Comparison of ENCODE assay signal across 28 mouse cellular contexts in genomic region chr13:74127571-74127970, GRCm38 (mm10). TPM values are rescaled to one million over a fixed set of nuclear protein-coding genes. Genes with fewer than 3 reads are reported as not detected.
A peak's percentile ranks its signal among the peaks of the same experiment; 100 is the strongest.
DNase-seq lines count a peak whose midpoint lies in the region; ATAC-seq and TF ChIP-seq lines count a peak whose summit lies in the region.
"Had no signal": no experiment of that assay in that cellular context is flagged by ENCODE, and none has a peak within 500 bp of the region (broad histone marks: within the 10 kb centered on the region; RNA-seq: fewer than 3 reads in every experiment).

No protein-coding gene starts in this region.

- peaks cover 12% of the 10 kb centered on the region for H3K27me3 ChIP-seq in kidney, embryonic 16.5 days (ENCODE audit: insufficient read depth, low read length)
- H3K27me3 ChIP-seq in kidney, postnatal 0 days (ENCODE audit: insufficient read depth, low read length), result no peaks in the 10 kb centered on the region
- no peaks in the 10 kb centered on the region for H3K27me3 ChIP-seq in thymus, adult 2 months (ENCODE audit: control insufficient read depth, insufficient read depth, low read length)

- TF ChIP-seq CTCF in kidney, postnatal 0 days (IDR thresholded peaks at IDR 0.05; ENCODE audit: low read depth), result no peak
- no peak for TF ChIP-seq CTCF in thymus, adult 2 months (IDR thresholded peaks at IDR 0.05; ENCODE audit: borderline replicate concordance, control insufficient read depth, extremely low read depth, insufficient read depth, low read length, poor library complexity)

- peak; percentile 55 for DNase-seq in kidney, adult 18-20 months
- DNase-seq in kidney, postnatal 0 days (ENCODE audit: low spot score), result no peak
- DNase-seq in kidney, postnatal 4 days, result peak; percentile 28 to 60
- no peak for DNase-seq in cerebellum, postnatal 25 days
- no peak for DNase-seq in layer of hippocampus, postnatal 14 days (ENCODE audit: low spot score in 2 of 2)
- no peak for DNase-seq in thymus, adult 2 months
- DNase-seq: adrenal gland, postnatal 10 days; cerebellum, adult 9-11 months; gastrocnemius, postnatal 14 days; layer of hippocampus, postnatal 36 days; left cerebral cortex, postnatal 4 days; liver, postnatal 0 days; lung, postnatal 36 days had no signal

- H3K4me2 ChIP-seq in kidney, embryonic 16.5 days (replicated peaks; ENCODE audit: low read depth, low read length), result no peak overlapping the region
- H3K4me2 ChIP-seq in kidney, postnatal 0 days (ENCODE audit: low read length), result no peak overlapping the region
- H3K4me2 ChIP-seq: embryonic facial prominence, embryonic 15.5 days; forebrain, embryonic 12.5 days; heart, embryonic 15.5 days; liver, embryonic 12.5 days; midbrain, embryonic 11.5 days; neural tube, embryonic 13.5 days had no signal

- H3K4me1 ChIP-seq in kidney, embryonic 16.5 days (ENCODE audit: insufficient read depth, low read length), result no peaks in the 10 kb centered on the region
- no peaks in the 10 kb centered on the region for H3K4me1 ChIP-seq in kidney, postnatal 0 days (replicated peaks; ENCODE audit: insufficient read depth, low read length)
- no peaks in the 10 kb centered on the region for H3K4me1 ChIP-seq in thymus, adult 2 months (replicated peaks; ENCODE audit: control insufficient read depth, insufficient read depth, low read length)
- H3K4me1 ChIP-seq: embryonic facial prominence, embryonic 10.5 days; embryonic facial prominence, embryonic 15.5 days; forebrain, embryonic 12.5 days; heart, embryonic 15.5 days; liver, embryonic 12.5 days; neural tube, embryonic 13.5 days had no signal

- no peaks in the 10 kb centered on the region for H3K36me3 ChIP-seq in kidney, embryonic 16.5 days (ENCODE audit: insufficient read depth, low read length)
- H3K36me3 ChIP-seq in kidney, postnatal 0 days (ENCODE audit: insufficient read depth, low read length), result no peaks in the 10 kb centered on the region
- no peaks in the 10 kb centered on the region for H3K36me3 ChIP-seq in thymus, adult 2 months (ENCODE audit: control insufficient read depth, insufficient read depth, low read length)
- H3K36me3 ChIP-seq: embryonic facial prominence, embryonic 10.5 days; embryonic facial prominence, embryonic 15.5 days; forebrain, embryonic 12.5 days; G1E; heart, embryonic 15.5 days; liver, embryonic 12.5 days; neural tube, embryonic 13.5 days had no signal

- TF ChIP-seq POLR2A in thymus, adult 2 months (IDR thresholded peaks at IDR 0.05; ENCODE audit: control insufficient read depth, extremely low read depth, insufficient read depth, low read length, poor library complexity), result no peak

- H3K4me3 ChIP-seq in kidney, embryonic 16.5 days (ENCODE audit: low read length), result no peak overlapping the region
- H3K4me3 ChIP-seq in kidney, postnatal 0 days (replicated peaks; ENCODE audit: low read depth, low read length), result no peak overlapping the region
- H3K4me3 ChIP-seq in thymus, adult 2 months (ENCODE audit: control insufficient read depth, insufficient read depth, low read length), result no peak overlapping the region
- H3K4me3 ChIP-seq: embryonic facial prominence, embryonic 10.5 days; embryonic facial prominence, embryonic 15.5 days; forebrain, embryonic 12.5 days; heart, embryonic 15.5 days; liver, embryonic 12.5 days; neural tube, embryonic 13.5 days had no signal

- no peak overlapping the region for H3K9ac ChIP-seq in kidney, embryonic 16.5 days (replicated peaks; ENCODE audit: low read length)
- H3K9ac ChIP-seq in kidney, postnatal 0 days (ENCODE audit: low read depth, low read length), result no peak overlapping the region
- H3K9ac ChIP-seq: embryonic facial prominence, embryonic 15.5 days; forebrain, embryonic 12.5 days; heart, embryonic 15.5 days; liver, embryonic 12.5 days; liver, postnatal 0 days; neural tube, embryonic 13.5 days had no signal

- no peaks in the 10 kb centered on the region for H3K9me3 ChIP-seq in kidney, embryonic 16.5 days (ENCODE audit: low read length)
- H3K9me3 ChIP-seq in kidney, postnatal 0 days (replicated peaks; ENCODE audit: low read length), result no peaks in the 10 kb centered on the region
- H3K9me3 ChIP-seq: embryonic facial prominence, embryonic 10.5 days; embryonic facial prominence, embryonic 15.5 days; forebrain, embryonic 12.5 days; G1E; heart, embryonic 15.5 days; liver, embryonic 12.5 days; neural tube, embryonic 13.5 days had no signal

- no peak overlapping the region for H3K27ac ChIP-seq in kidney, embryonic 16.5 days (ENCODE audit: low read length)
- no peak overlapping the region for H3K27ac ChIP-seq in kidney, postnatal 0 days
- no peak overlapping the region for H3K27ac ChIP-seq in thymus, adult 2 months (ENCODE audit: control insufficient read depth, insufficient read depth, low read length)
- H3K27ac ChIP-seq: embryonic facial prominence, embryonic 10.5 days; embryonic facial prominence, embryonic 15.5 days; forebrain, embryonic 12.5 days; heart, embryonic 15.5 days; liver, embryonic 12.5 days; neural tube, embryonic 13.5 days had no signal

- ATAC-seq in kidney, embryonic 16.5 days (ENCODE audit: low FRiP score, low TSS enrichment), result no peak
- peak; percentile 52; the same call in 1 of the 2 replicates for ATAC-seq in kidney, postnatal 0 days (replicated peaks; ENCODE audit: low FRiP score, low read depth)
- ATAC-seq: hindbrain, embryonic 16.5 days; liver, embryonic 12.5 days; liver, postnatal 0 days had no signal

- WGBS in kidney, embryonic 16.5 days, result 77% methylated on average over 7 of the region's 7 CpGs
- WGBS in kidney, postnatal 0 days, result 71% methylated on average over 7 of the region's 7 CpGs
- WGBS in thymus, adult 2 months, result 87% methylated on average over 7 of the region's 7 CpGs

RNA-seq across cellular contexts. Expression of gene Slc9a3, which starts 6.3 kb away (rescaled TPM):
- 3.7 and 4.2 TPM in 2 replicates for polyA plus RNA-seq in kidney, embryonic 16.5 days (2015; fragmentation: Nextera tagmentation; extraction: Ambion mirVana)
- polyA plus RNA-seq in kidney, postnatal 0 days (2015; fragmentation: Nextera tagmentation; extraction: Ambion mirVana), result 10.3 and 10.8 TPM in 2 replicates
- 1 to 10 TPM in 1 of 2 experiments, under 1 TPM in 1; 0.93 to 1.6 TPM for total RNA-seq in layer of hippocampus, postnatal 14 days (2021)
- 0.20 and 0.27 TPM in 2 replicates for polyA plus RNA-seq in thymus, adult 2 months (2012; rRNA removed)
- total RNA-seq: granulocyte monocyte progenitor cell, adult 5-6 weeks; megakaryocyte, adult 5-6 weeks had no signal
- polyA plus RNA-seq: forebrain, embryonic 12.5 days; G1E; hindbrain, embryonic 11.5 days; liver, embryonic 12.5 days; liver, postnatal 0 days; lung, embryonic 16.5 days; stomach, embryonic 14.5 days had no signal

Comparison
In these comparisons a context has a peak if more than half of its experiments do, and no peak if none do; other contexts are left out.
1. DNase-seq: peak in kidney, adult 18-20 months (single experiment) and kidney, postnatal 4 days (2 of 2); none in kidney, postnatal 0 days (single experiment), cerebellum, postnatal 25 days (0 of 2), layer of hippocampus, postnatal 14 days (0 of 2) and thymus, adult 2 months (single experiment).